Comparison of ENCODE assay signal across 21 mouse cellular contexts in genomic region chr2:152223521-152224300, GRCm38 (mm10). TPM values are rescaled to one million over a fixed set of nuclear protein-coding genes. Genes with fewer than 3 reads are reported as not detected.
DNase-seq lines count a peak whose midpoint lies in the region; ATAC-seq and TF ChIP-seq lines count a peak whose summit lies in the region.
"Had no signal": no experiment of that assay in that cellular context is flagged by ENCODE, and none has a peak within 500 bp of the region (broad histone marks: within the 10 kb centered on the region; RNA-seq: fewer than 3 reads in every experiment).

No protein-coding gene starts in this region.

- intact Hi-C loops in gastrocnemius, adult 2 months (cut with DNase I), result loop anchor here (10.0 kb wide), 1 partner anchor 199 kb away; no protein-coding TSS in a partner anchor

- TF ChIP-seq CTCF in G1E (IDR thresholded peaks at IDR 0.05; ENCODE audit: low read depth, low read length), result no peak
- TF ChIP-seq CTCF in gastrocnemius, adult 2 months (IDR thresholded peaks at IDR 0.05), result no peak

- no peak overlapping the region for H3K4me2 ChIP-seq in forebrain, embryonic 13.5 days
- H3K4me2 ChIP-seq: forebrain, embryonic 15.5 days; midbrain, embryonic 15.5 days had no signal

- H3K27ac ChIP-seq in forebrain, embryonic 10.5 days, result peak overlapping the region; percentile 9; the same call in 1 of the 2 replicates
- no peak overlapping the region for H3K27ac ChIP-seq in forebrain, embryonic 13.5 days
- no peak overlapping the region for H3K27ac ChIP-seq in gastrocnemius, adult 2 months
- H3K27ac ChIP-seq: forebrain, embryonic 15.5 days; limb, embryonic 10.5 days; macrophage; midbrain, embryonic 15.5 days had no signal

- H3K9me3 ChIP-seq in forebrain, embryonic 10.5 days, result no peaks in the 10 kb centered on the region
- no peaks in the 10 kb centered on the region for H3K9me3 ChIP-seq in forebrain, embryonic 13.5 days (replicated peaks)
- H3K9me3 ChIP-seq in G1E (replicated peaks), result no peaks in the 10 kb centered on the region
- H3K9me3 ChIP-seq: forebrain, embryonic 15.5 days; limb, embryonic 10.5 days; midbrain, embryonic 15.5 days had no signal

- no peak for DNase-seq in forebrain, embryonic 10.5 days (ENCODE audit: extremely low spot score, low spot score)
- DNase-seq in 3T3-L1 (ENCODE audit: low read depth, low spot score) (peak; percentile 41), G1E (ENCODE audit: low spot score) (no peak)
- DNase-seq in c-Kit-positive CD71-negative TER-119-negative erythroid progenitor cells, embryonic 14.5 days (ENCODE audit: low read depth), result peak; percentile 28
- DNase-seq in frontal cortex, adult 2 months (ENCODE audit: extremely low spot score in 1 of 2, low spot score in 1 of 2), result no peak
- DNase-seq in embryo, embryonic 9.5 days (ENCODE audit: extremely low spot score), result no peak
- DNase-seq in gastrocnemius, adult 2 months, result no peak
- DNase-seq: adrenal gland, postnatal 36 days; cerebellum, adult 11-12 months; embryo, embryonic 11 days; heart, postnatal 10 days; kidney, adult 18-20 months; kidney, postnatal 25 days; lung, adult 18-20 months; right cerebral cortex, postnatal 14 days had no signal

- H3K9ac ChIP-seq in forebrain, embryonic 13.5 days, result no peak overlapping the region
- H3K9ac ChIP-seq: forebrain, embryonic 15.5 days; midbrain, embryonic 15.5 days had no signal

- H3K36me3 ChIP-seq in forebrain, embryonic 10.5 days (replicated peaks), result peaks cover 4% of the 10 kb centered on the region
- H3K36me3 ChIP-seq in forebrain, embryonic 13.5 days (ENCODE audit: poor library complexity, severe bottlenecking), result no peaks in the 10 kb centered on the region
- peaks cover 7% of the 10 kb centered on the region for H3K36me3 ChIP-seq in G1E (replicated peaks)
- H3K36me3 ChIP-seq: forebrain, embryonic 15.5 days; midbrain, embryonic 15.5 days had no signal

- H3K4me3 ChIP-seq in forebrain, embryonic 10.5 days, result no peak overlapping the region
- no peak overlapping the region for H3K4me3 ChIP-seq in forebrain, embryonic 13.5 days
- H3K4me3 ChIP-seq in G1E (ENCODE audit: low read depth, low read length), result no peak overlapping the region; the same call in 1 of the 2 replicates
- H3K4me3 ChIP-seq in gastrocnemius, adult 2 months, result no peak overlapping the region
- H3K4me3 ChIP-seq: forebrain, embryonic 15.5 days; limb, embryonic 10.5 days; midbrain, embryonic 15.5 days had no signal

- 78% methylated on average over 8 of the region's 8 CpGs for WGBS in forebrain, embryonic 10.5 days
- 61% methylated on average over 8 of the region's 8 CpGs for WGBS in forebrain, embryonic 13.5 days

- no peak for ATAC-seq in forebrain, embryonic 13.5 days
- 0 out of 2 replicates have a peak, but pooled peaks have one; percentile 12 for ATAC-seq in G1E (ENCODE audit: extremely low read depth, insufficient number of reproducible peaks, low FRiP score, poor library complexity, severe bottlenecking)
- ATAC-seq: forebrain, embryonic 15.5 days; hindbrain, embryonic 16.5 days; midbrain, embryonic 15.5 days had no signal

- peaks cover 25% of the 10 kb centered on the region for H3K4me1 ChIP-seq in forebrain, embryonic 10.5 days
- H3K4me1 ChIP-seq in forebrain, embryonic 13.5 days, result peaks cover 18% of the 10 kb centered on the region
- peaks cover 36% of the 10 kb centered on the region for H3K4me1 ChIP-seq in G1E (ENCODE audit: insufficient read depth, low read depth, low read length)

- H3K27me3 ChIP-seq in forebrain, embryonic 10.5 days (ENCODE audit: poor library complexity, severe bottlenecking), result no peaks in the 10 kb centered on the region
- no peaks in the 10 kb centered on the region for H3K27me3 ChIP-seq in forebrain, embryonic 13.5 days
- 0 out of 2 replicates have a peak, but pooled peaks cover 3% of the 10 kb centered on the region for H3K27me3 ChIP-seq in G1E (ENCODE audit: insufficient read depth, low read length)
- H3K27me3 ChIP-seq: forebrain, embryonic 15.5 days; midbrain, embryonic 15.5 days had no signal

RNA-seq across cellular contexts. Expression of gene Csnk2a1, which starts 2.9 kb away (rescaled TPM):
- polyA plus RNA-seq in forebrain, embryonic 10.5 days (2016; fragmentation: Nextera tagmentation; extraction: Ambion mirVana), result 77.6 and 91.0 TPM in 2 replicates
- polyA plus RNA-seq in forebrain, embryonic 13.5 days (2015; fragmentation: Nextera tagmentation; extraction: Ambion mirVana), result 137 and 142 TPM in 2 replicates
- 180 and 190 TPM in 2 replicates for total RNA-seq in G1E (2014; fragmentation: Nextera tagmentation)
- total RNA-seq in G1E (2017), result 158 and 187 TPM in 2 replicates
- polyA plus RNA-seq in G1E (2012), result 9.8 and 16.4 TPM in 2 replicates
- 74.1 and 80.0 TPM in 2 replicates for polyA plus RNA-seq in frontal cortex, adult 2 months (2012; rRNA removed)
- 100 to 1,000 TPM in 1 of 2 experiments, 10 to 100 TPM in 1; 91.1 to 102 TPM for total RNA-seq in gastrocnemius, adult 2 months (2021)

Comparison
In these comparisons a context has a peak if more than half of its experiments do, and no peak if none do; other contexts are left out.
1. DNase-seq: peak in 3T3-L1 (single experiment) and c-Kit-positive CD71-negative TER-119-negative erythroid progenitor cells, embryonic 14.5 days (single experiment); none in forebrain, embryonic 10.5 days (single experiment), G1E (single experiment), frontal cortex, adult 2 months (0 of 2), embryo, embryonic 9.5 days (single experiment) and gastrocnemius, adult 2 months (single experiment).